Mouse (Mus musculus): ENCODE results near the gene Rps6kb1. TPM values are rescaled to one million over a fixed set of nuclear protein-coding genes. Genes with fewer than 3 reads are reported as not detected.

Rps6kb1 gene
- polyA plus RNA-seq, 1 experiment from 2014 or later: 63.2 TPM

- Histone ChIP-seq H3K4me3 (ENCODE audit: low read depth, low read length) (no peak overlapping the region), H3K27me3 (ENCODE audit: control insufficient read depth, insufficient read depth, low read length) (no peaks in the 10 kb centered on the region), H3K9me3 (ENCODE audit: control insufficient read depth, low read length) (no peaks in the 10 kb centered on the region), H3K36me3 (ENCODE audit: control insufficient read depth, insufficient read depth, low read length) (no peaks in the 10 kb centered on the region), H3K27ac (replicated peaks; ENCODE audit: low read depth, low read length) (no peak overlapping the region), H3K4me2 (ENCODE audit: low read depth, severe bottlenecking) (no peak overlapping the region), H3K9ac (ENCODE audit: low read length) (no peak overlapping the region), H3K4me1 (ENCODE audit: control insufficient read depth, insufficient read depth, low read length) (peaks cover 9% of the 10 kb centered on the region)
- 85% methylated on average over 7 of the region's 7 CpGs for WGBS
- no peak for DNase-seq (ENCODE audit: low spot score)
- ATAC-seq (ENCODE audit: insufficient number of reproducible peaks, low FRiP score, low TSS enrichment, low read depth): no peak
Observed at GRCm38 (mm10) chr11:86582543-86583260, 38.1 kb upstream of the Rps6kb1 start.

- H3K4me2 ChIP-seq (ENCODE audit: low read depth, severe bottlenecking): no peak overlapping the region
- no peak overlapping the region for H3K4me3 ChIP-seq (ENCODE audit: low read depth, low read length)
- no peaks in the 10 kb centered on the region for H3K27me3 ChIP-seq (ENCODE audit: control insufficient read depth, insufficient read depth, low read length)
- H3K9me3 ChIP-seq (ENCODE audit: control insufficient read depth, low read length): no peaks in the 10 kb centered on the region
- H3K27ac ChIP-seq (replicated peaks; ENCODE audit: low read depth, low read length): no peak overlapping the region
- H3K9ac ChIP-seq (ENCODE audit: low read length): no peak overlapping the region
- ATAC-seq (ENCODE audit: insufficient number of reproducible peaks, low FRiP score, low TSS enrichment, low read depth) (no peak), DNase-seq (ENCODE audit: low spot score) (no peak)
- H3K4me1 ChIP-seq (ENCODE audit: control insufficient read depth, insufficient read depth, low read length): peaks cover 4% of the 10 kb centered on the region
- 92% methylated on average over 12 of the region's 12 CpGs for WGBS
- H3K36me3 ChIP-seq (ENCODE audit: control insufficient read depth, insufficient read depth, low read length): no peaks in the 10 kb centered on the region
Observed at GRCm38 (mm10) chr11:86581943-86582542, 37.4 kb upstream of the Rps6kb1 start.

GRCm38 (mm10) chr11:86581250-86581753 lies 36.7 kb upstream of the Rps6kb1 start:
- no peak overlapping the region for H3K27ac ChIP-seq (replicated peaks; ENCODE audit: low read depth, low read length)
- H3K9me3 ChIP-seq (ENCODE audit: control insufficient read depth, low read length): no peaks in the 10 kb centered on the region
- H3K27me3 ChIP-seq (ENCODE audit: control insufficient read depth, insufficient read depth, low read length): no peaks in the 10 kb centered on the region
- WGBS: 72% methylated on average over 11 of the region's 11 CpGs
- DNase-seq (ENCODE audit: low spot score) (no peak), ATAC-seq (ENCODE audit: insufficient number of reproducible peaks, low FRiP score, low TSS enrichment, low read depth) (no peak)
- no peak overlapping the region for H3K4me2 ChIP-seq (ENCODE audit: low read depth, severe bottlenecking)
- H3K4me1 ChIP-seq (ENCODE audit: control insufficient read depth, insufficient read depth, low read length): no peaks in the 10 kb centered on the region
- no peaks in the 10 kb centered on the region for H3K36me3 ChIP-seq (ENCODE audit: control insufficient read depth, insufficient read depth, low read length)
- H3K9ac ChIP-seq (ENCODE audit: low read length): no peak overlapping the region
- H3K4me3 ChIP-seq (ENCODE audit: low read depth, low read length): no peak overlapping the region

GRCm38 (mm10) chr11:86580319-86581113 lies 35.9 kb upstream of the Rps6kb1 start:
- ATAC-seq (ENCODE audit: insufficient number of reproducible peaks, low FRiP score, low TSS enrichment, low read depth) (no peak), DNase-seq (ENCODE audit: low spot score) (no peak)
- Histone ChIP-seq H3K4me3 (ENCODE audit: low read depth, low read length) (no peak overlapping the region), H3K27me3 (ENCODE audit: control insufficient read depth, insufficient read depth, low read length) (no peaks in the 10 kb centered on the region), H3K4me2 (ENCODE audit: low read depth, severe bottlenecking) (no peak overlapping the region), H3K4me1 (ENCODE audit: control insufficient read depth, insufficient read depth, low read length) (no peaks in the 10 kb centered on the region), H3K9me3 (ENCODE audit: control insufficient read depth, low read length) (no peaks in the 10 kb centered on the region), H3K27ac (replicated peaks; ENCODE audit: low read depth, low read length) (no peak overlapping the region), H3K9ac (ENCODE audit: low read length) (no peak overlapping the region), H3K36me3 (ENCODE audit: control insufficient read depth, insufficient read depth, low read length) (no peaks in the 10 kb centered on the region)
- WGBS: 87% methylated on average over 9 of the region's 9 CpGs

- H3K4me1 ChIP-seq (ENCODE audit: control insufficient read depth, insufficient read depth, low read length): no peaks in the 10 kb centered on the region
- no peaks in the 10 kb centered on the region for H3K9me3 ChIP-seq (ENCODE audit: control insufficient read depth, low read length)
- WGBS: 82% methylated on average over 10 of the region's 10 CpGs
- H3K4me2 ChIP-seq (ENCODE audit: low read depth, severe bottlenecking): no peak overlapping the region
- H3K27ac ChIP-seq (replicated peaks; ENCODE audit: low read depth, low read length): no peak overlapping the region
- H3K27me3 ChIP-seq (ENCODE audit: control insufficient read depth, insufficient read depth, low read length): no peaks in the 10 kb centered on the region
- ATAC-seq (ENCODE audit: insufficient number of reproducible peaks, low FRiP score, low TSS enrichment, low read depth): no peak
- DNase-seq (ENCODE audit: low spot score): no peak
- no peaks in the 10 kb centered on the region for H3K36me3 ChIP-seq (ENCODE audit: control insufficient read depth, insufficient read depth, low read length)
- H3K4me3 ChIP-seq (ENCODE audit: low read depth, low read length): no peak overlapping the region
- H3K9ac ChIP-seq (ENCODE audit: low read length): no peak overlapping the region
Observed at GRCm38 (mm10) chr11:86579731-86580318, 35.2 kb upstream of the Rps6kb1 start.

GRCm38 (mm10) chr11:86578809-86579730 lies 34.5 kb upstream of the Rps6kb1 start:
- Histone ChIP-seq H3K4me2 (ENCODE audit: low read depth, severe bottlenecking) (no peak overlapping the region), H3K4me1 (ENCODE audit: control insufficient read depth, insufficient read depth, low read length) (no peaks in the 10 kb centered on the region), H3K9ac (ENCODE audit: low read length) (no peak overlapping the region), H3K36me3 (ENCODE audit: control insufficient read depth, insufficient read depth, low read length) (no peaks in the 10 kb centered on the region), H3K4me3 (ENCODE audit: low read depth, low read length) (no peak overlapping the region), H3K27me3 (ENCODE audit: control insufficient read depth, insufficient read depth, low read length) (no peaks in the 10 kb centered on the region), H3K27ac (replicated peaks; ENCODE audit: low read depth, low read length) (no peak overlapping the region), H3K9me3 (ENCODE audit: control insufficient read depth, low read length) (no peaks in the 10 kb centered on the region)
- DNase-seq (ENCODE audit: low spot score) (no peak), ATAC-seq (ENCODE audit: insufficient number of reproducible peaks, low FRiP score, low TSS enrichment, low read depth) (no peak)
- 73% methylated on average over 25 of the region's 25 CpGs for WGBS

GRCm38 (mm10) chr11:86578106-86578808 lies 33.7 kb upstream of the Rps6kb1 start:
- Histone ChIP-seq H3K9me3 (ENCODE audit: control insufficient read depth, low read length) (no peaks in the 10 kb centered on the region), H3K9ac (ENCODE audit: low read length) (no peak overlapping the region), H3K4me3 (ENCODE audit: low read depth, low read length) (no peak overlapping the region), H3K36me3 (ENCODE audit: control insufficient read depth, insufficient read depth, low read length) (no peaks in the 10 kb centered on the region), H3K4me2 (ENCODE audit: low read depth, severe bottlenecking) (no peak overlapping the region), H3K4me1 (ENCODE audit: control insufficient read depth, insufficient read depth, low read length) (no peaks in the 10 kb centered on the region), H3K27ac (replicated peaks; ENCODE audit: low read depth, low read length) (no peak overlapping the region), H3K27me3 (ENCODE audit: control insufficient read depth, insufficient read depth, low read length) (no peaks in the 10 kb centered on the region)
- WGBS: 86% methylated on average over 6 of the region's 6 CpGs
- no peak for ATAC-seq (ENCODE audit: insufficient number of reproducible peaks, low FRiP score, low TSS enrichment, low read depth)
- no peak for DNase-seq (ENCODE audit: low spot score)
